Mouse (Mus musculus) heart, embryonic 10.5 days (tissue): Measurements from ENCODE around the gene Sit1. TPM values are rescaled to one million over a fixed set of nuclear protein-coding genes. Genes with fewer than 3 reads are reported as not detected.

ENCODE experiments used
- DNase-seq: peaks from one replicate; pipeline ENCODE4 v3.0.0-alpha.2; 2017; ENCODE audit warnings: low spot score
- H3K27ac ChIP-seq: fragments of 300-500 bp; sonication (generic); 2 replicates; pipeline ENCODE4 v1.5.1; 2016; ENCODE audit warnings: mild to moderate bottlenecking
- H3K27me3 ChIP-seq: fragments of 300-500 bp; sonication (generic); 2 replicates; pipeline ENCODE4 v1.6.1; 2016; ENCODE audit warnings: mild to moderate bottlenecking; ENCODE audit not compliant: poor library complexity, insufficient read depth, severe bottlenecking
- H3K36me3 ChIP-seq: fragments of 300-500 bp; sonication (generic); 2 replicates; pipeline ENCODE4 v1.6.1; 2016; ENCODE audit warnings: mild to moderate bottlenecking, moderate library complexity
- H3K4me1 ChIP-seq: fragments of 300-500 bp; sonication (generic); 2 replicates; pipeline ENCODE4 v1.6.1; 2016; ENCODE audit warnings: mild to moderate bottlenecking
- H3K4me3 ChIP-seq: fragments of 300-500 bp; sonication (generic); 2 replicates; pipeline ENCODE4 v1.5.1; 2016; ENCODE audit warnings: mild to moderate bottlenecking, moderate library complexity
- H3K9me3 ChIP-seq: fragments of 300-500 bp; sonication (generic); 2 replicates; pipeline ENCODE4 v1.6.1; 2016; ENCODE audit warnings: mild to moderate bottlenecking, moderate library complexity
- WGBS: fragments of 180-500 bp; shearing (Covaris S2); methylation state at CpG from one replicate; pipeline ENCODE4 v1.1.7; 2016; 5-methylcytosine and 5-hydroxymethylcytosine counted together
- polyA plus RNA-seq: library from polyadenylated mRNA; unstranded; fragments of >200 nt; fragmentation: Nextera tagmentation; extraction: Ambion mirVana; gene quantifications from 2 replicates; pipeline ENCODE4 v1.2.1, GENCODE M21; 2016

Gene Sit1
- polyA plus RNA-seq, 1 experiment from 2014 or later = not detected

DNA sequence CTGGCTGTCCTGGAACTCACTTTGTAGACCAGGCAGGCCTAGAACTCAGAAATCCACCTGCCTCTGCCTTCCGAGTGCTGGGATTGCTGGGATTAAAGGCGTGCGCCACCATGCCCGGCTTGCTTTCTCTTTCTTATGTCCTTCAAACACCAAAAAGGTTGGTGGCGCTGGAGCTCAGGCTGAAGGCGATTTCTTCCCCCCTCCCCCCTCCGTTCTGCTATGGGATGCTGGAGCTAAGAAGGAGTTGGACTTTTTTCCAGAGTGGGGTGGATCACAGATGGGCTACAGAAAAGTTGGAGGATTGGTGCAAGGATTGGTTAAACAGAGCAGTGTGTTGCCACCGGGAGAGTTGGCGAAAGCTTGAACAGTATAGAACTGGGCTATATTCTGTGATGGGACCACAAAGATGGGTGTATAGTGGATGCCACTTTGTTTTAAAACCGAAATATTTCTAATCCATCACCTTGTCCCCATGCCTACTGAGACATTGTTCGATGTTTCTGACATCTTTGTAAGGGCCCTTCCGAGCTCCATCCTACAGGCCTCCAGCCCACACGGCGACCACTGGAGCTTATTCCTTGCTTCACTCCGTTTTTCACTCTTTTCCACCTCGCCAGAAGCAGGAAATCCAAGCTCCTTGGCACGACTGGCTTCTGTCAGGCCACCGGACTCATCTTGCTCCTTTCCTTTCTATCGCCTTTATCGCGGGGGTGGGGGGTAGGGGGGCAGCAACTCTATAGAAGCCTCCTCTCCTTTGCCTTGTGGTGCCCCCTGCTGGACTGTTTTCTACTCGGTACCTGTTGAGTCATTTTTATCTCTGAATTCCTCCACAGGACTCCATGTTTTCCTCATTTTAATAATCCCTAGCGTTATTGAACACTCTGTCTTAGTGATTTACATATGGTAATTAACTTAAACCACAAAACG is 4.4 kb downstream of the Sit1 start:
- Histone ChIP-seq H3K27ac (peak overlapping the region; percentile 59; the same call in 1 of the 2 replicates), H3K4me1 (peaks cover 26% of the 10 kb centered on the region), H3K4me3 (peak overlapping the region; percentile 33; the same call in 1 of the 2 replicates), H3K27me3 (peaks cover 18% of the 10 kb centered on the region), H3K9me3 (no peaks in the 10 kb centered on the region), H3K36me3 (no peaks in the 10 kb centered on the region)
- WGBS = 44% methylated on average over 24 of the region's 24 CpGs
- peak; percentile 84 for DNase-seq

DNA sequence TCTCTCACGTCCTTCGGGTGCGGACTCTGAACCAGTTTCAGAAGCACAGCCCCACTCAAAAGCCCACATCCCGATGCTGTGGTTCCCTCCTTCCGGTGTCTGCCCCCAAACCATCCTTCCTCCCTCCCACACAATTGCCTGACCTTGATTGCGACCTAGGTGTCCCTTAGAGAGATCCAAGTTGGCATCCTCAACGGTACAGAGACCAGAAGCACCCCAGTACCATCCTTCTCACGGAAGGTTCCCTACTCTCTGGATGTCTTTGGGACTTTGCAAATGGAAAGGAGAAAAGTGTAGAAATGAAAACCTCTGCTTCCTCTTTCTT is 5.0 kb downstream of the Sit1 start:
- peak overlapping the region; percentile 86 for H3K27ac ChIP-seq
- DNase-seq = no peak
- H3K27me3 ChIP-seq = peaks cover 15% of the 10 kb centered on the region
- H3K36me3 ChIP-seq = no peaks in the 10 kb centered on the region
- H3K4me3 ChIP-seq = peak overlapping the region; percentile 50
- H3K9me3 ChIP-seq = no peaks in the 10 kb centered on the region
- 45% methylated on average over 8 of the region's 8 CpGs for WGBS
- H3K4me1 ChIP-seq = peaks cover 22% of the 10 kb centered on the region

DNA sequence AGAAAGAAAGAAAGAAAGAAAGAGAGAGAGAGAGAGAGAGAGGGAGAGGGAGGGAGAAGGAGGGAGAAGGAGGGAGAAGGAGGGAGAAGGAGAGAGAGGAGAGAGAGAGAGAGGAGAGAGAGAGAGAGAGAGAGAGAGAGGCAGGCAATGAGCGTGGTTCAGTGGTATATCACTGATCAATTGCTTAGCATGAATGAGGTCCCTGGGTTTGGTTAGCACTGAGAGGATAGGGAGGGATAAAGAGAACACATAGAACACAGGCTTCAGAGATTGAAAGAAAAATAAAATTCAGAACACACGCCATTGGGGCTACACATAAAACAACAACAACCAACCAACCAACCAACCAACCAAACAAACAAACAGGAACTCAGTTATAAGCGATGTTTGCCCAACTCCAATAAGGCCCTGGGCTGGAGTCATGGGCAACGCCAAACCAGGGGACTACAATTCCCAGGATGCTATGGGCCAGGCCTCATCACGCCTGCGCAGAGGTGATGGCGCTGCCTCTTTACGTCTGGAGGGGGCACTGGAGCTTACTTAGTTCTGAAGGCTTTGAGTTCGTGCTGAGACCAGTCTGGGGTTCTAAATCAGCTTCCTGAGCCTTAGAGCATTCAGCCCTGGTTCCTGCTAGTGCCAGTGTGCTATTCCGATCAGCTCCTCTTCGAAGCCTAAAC is 5.5 kb downstream of the Sit1 start:
- Histone ChIP-seq H3K36me3 (no peaks in the 10 kb centered on the region), H3K4me1 (peaks cover 17% of the 10 kb centered on the region), H3K9me3 (no peaks in the 10 kb centered on the region), H3K27me3 (peaks cover 10% of the 10 kb centered on the region), H3K27ac (peak overlapping the region; percentile 86), H3K4me3 (peak overlapping the region; percentile 50)
- 13% methylated on average over 11 of the region's 11 CpGs for WGBS
- DNase-seq = peak; percentile 94

DNA sequence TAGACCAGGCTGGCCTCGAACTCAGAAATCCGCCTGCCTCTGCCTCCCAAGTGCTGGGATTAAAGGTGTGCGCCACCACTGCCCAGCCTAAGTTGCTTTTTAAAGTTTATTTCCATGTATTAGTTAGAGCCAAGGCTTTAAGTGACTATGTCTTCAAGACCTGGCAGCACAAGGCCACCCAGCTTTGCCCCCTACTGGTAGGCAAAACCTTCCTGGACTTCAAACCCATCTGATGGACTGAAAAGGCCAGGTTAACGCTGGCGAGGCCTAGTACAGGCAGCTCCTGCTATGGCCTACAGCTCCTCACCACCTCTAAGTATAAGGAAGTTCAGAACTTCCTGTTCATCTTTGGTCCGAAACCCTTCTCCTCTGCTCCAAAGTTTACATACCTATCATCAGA is 6.9 kb downstream of the Sit1 start:
- no peaks in the 10 kb centered on the region for H3K27me3 ChIP-seq
- DNase-seq = no peak
- no peak overlapping the region for H3K27ac ChIP-seq
- H3K4me3 ChIP-seq = no peak overlapping the region
- no peaks in the 10 kb centered on the region for H3K36me3 ChIP-seq
- H3K4me1 ChIP-seq = peaks cover 12% of the 10 kb centered on the region; the same call in 1 of the 2 replicates
- no peaks in the 10 kb centered on the region for H3K9me3 ChIP-seq
- WGBS = 83% methylated on average over 6 of the region's 6 CpGs

DNA sequence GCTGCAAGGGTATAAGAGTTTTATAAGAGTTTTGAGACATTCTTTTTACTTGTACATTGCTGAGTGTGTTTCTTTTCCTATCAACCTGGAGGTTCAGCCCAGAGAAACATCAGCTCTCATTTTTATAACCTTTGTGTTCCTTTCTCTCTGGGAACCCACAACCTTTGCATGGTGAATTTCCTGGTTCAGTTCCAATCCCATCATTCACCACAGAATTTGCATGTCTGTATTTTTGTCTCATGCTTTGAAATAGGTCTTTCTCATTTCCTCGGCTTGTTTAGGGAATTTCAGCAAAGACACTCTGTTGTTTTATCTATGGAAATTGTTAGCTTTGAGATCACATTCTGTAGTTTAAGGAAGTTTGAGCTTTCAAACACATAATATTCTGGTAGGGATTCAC is 9.9 kb downstream of the Sit1 start:
- H3K27ac ChIP-seq = no peak overlapping the region

DNA sequence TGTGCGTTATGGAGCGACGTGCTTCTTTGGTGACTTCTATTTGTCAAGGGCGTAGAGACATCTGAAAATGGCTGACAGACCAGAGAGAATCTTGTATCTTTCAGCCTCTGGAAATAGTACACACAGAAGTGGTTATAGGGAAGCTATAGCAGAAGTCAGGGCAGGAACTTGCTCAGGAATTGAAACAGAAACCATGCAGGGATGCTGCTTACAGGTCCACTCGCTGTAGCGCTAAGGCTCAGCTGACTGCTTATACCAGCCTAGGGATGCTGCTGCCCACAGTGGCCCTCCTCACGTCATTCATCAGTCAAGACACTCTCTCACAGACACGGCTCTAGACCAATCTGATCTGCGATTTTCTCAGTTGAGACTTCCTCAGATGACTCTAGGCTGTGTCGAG is 13.2 kb downstream of the Sit1 start:
- WGBS = 90% methylated on average over 10 of the region's 10 CpGs
- no peaks in the 10 kb centered on the region for H3K4me1 ChIP-seq
- no peak for DNase-seq
- no peak overlapping the region for H3K27ac ChIP-seq
- no peak overlapping the region for H3K4me3 ChIP-seq
- H3K36me3 ChIP-seq = no peaks in the 10 kb centered on the region
- no peaks in the 10 kb centered on the region for H3K27me3 ChIP-seq
- H3K9me3 ChIP-seq = no peaks in the 10 kb centered on the region

More for the DNA sequence above, 9.9 kb downstream of the Sit1 start:
- no peaks in the 10 kb centered on the region for H3K36me3 ChIP-seq
- H3K4me3 ChIP-seq = no peak overlapping the region
- H3K4me1 ChIP-seq = 0 out of 2 replicates have a peak, but pooled peaks cover 4% of the 10 kb centered on the region
- no peaks in the 10 kb centered on the region for H3K27me3 ChIP-seq
- WGBS = 65% methylated on average over 1 of the region's 1 CpGs
- H3K9me3 ChIP-seq = no peaks in the 10 kb centered on the region
- DNase-seq = no peak

DNA sequence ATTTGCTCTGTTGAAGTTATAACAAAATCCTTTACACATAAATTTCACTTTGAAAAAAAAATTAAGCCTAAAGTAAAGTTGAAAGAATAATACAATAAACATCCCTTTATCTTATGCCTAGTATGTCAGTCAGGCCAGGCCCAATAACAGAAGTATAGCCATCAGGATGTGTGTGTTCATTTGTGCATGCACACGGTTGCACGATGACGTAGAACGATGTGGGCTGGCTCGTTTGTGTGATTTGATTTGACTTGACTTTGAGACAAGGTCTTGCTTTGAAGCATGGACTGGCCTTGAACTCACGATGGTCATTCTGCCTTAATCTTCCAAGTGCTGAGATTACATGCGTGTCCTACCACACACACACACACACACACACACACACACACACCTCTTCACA is 16.7 kb downstream of the Sit1 start:
- no peaks in the 10 kb centered on the region for H3K9me3 ChIP-seq
- DNase-seq = no peak
- no peak overlapping the region for H3K27ac ChIP-seq
- H3K27me3 ChIP-seq = no peaks in the 10 kb centered on the region
- no peaks in the 10 kb centered on the region for H3K36me3 ChIP-seq
- H3K4me3 ChIP-seq = no peak overlapping the region
- 85% methylated on average over 7 of the region's 7 CpGs for WGBS
- H3K4me1 ChIP-seq = no peaks in the 10 kb centered on the region

DNA sequence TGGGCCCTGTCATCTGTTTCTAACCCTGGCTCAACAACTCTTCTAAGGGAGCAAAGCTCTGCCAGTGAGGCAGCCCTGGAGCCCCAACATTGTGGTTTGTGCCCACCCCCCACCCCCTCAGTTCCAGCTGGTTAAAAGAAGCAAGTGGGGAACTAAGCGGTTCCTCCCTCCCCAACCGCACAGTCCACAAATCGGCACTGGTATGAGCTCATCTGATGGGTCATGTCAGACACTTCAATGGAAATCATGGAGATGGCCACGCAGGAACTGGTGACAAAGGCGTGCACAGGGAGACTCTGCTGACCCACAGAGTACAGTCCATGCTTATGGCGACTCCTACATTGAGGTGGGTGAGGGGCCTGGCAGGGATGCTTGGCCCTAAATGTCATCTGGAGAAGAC is 17.6 kb downstream of the Sit1 start:
- 84% methylated on average over 6 of the region's 6 CpGs for WGBS
- H3K27me3 ChIP-seq = no peaks in the 10 kb centered on the region

DNA sequence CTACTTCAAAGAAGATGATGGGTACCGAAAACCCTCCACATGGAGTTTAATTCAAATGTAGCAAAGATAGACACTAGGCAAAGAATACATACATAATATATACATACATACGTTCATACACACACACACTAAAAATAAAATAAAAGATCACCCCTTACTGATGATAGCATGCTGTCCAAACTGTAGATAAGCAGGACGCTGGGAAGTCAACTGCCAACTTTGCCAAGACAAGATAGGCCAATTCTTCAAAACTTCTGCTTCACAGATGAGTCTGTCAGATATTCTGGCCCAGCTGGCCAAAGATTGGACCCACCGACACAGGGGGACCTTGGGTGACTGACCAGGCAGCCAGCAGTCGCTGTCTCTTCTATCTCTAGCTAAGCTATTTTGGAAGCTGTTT is 20.4 kb downstream of the Sit1 start:
- H3K9me3 ChIP-seq = no peaks in the 10 kb centered on the region
- H3K27ac ChIP-seq = no peak overlapping the region
- H3K36me3 ChIP-seq = no peaks in the 10 kb centered on the region
- no peak overlapping the region for H3K4me3 ChIP-seq
- peaks cover 1% of the 10 kb centered on the region; the same call in 1 of the 2 replicates for H3K27me3 ChIP-seq
- 90% methylated on average over 5 of the region's 5 CpGs for WGBS
- DNase-seq = no peak
- no peaks in the 10 kb centered on the region for H3K4me1 ChIP-seq

More for the DNA sequence above, 17.6 kb downstream of the Sit1 start:
- Histone ChIP-seq H3K4me1 (no peaks in the 10 kb centered on the region), H3K36me3 (no peaks in the 10 kb centered on the region), H3K4me3 (no peak overlapping the region), H3K9me3 (no peaks in the 10 kb centered on the region), H3K27ac (no peak overlapping the region)
- DNase-seq = no peak

DNA sequence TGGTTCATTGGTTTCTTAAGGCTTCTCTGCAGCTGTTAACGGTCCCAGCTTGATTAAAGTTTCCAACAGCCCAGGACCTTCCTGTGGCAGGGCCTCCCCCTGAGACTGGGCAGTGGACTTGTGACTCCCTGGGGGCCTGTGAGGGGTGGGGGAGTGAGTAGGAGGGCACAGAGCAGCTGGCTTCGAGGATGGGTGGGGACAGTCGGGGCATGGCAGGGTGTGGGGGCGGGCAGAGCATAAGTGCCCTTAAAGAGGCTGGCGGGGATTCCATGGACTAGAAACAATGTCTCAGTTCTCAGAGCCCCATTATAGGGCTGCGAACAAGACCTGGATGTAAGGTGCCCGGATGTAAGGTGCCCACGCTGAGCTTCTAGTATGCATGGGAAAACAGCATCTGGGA is 26.4 kb downstream of the Sit1 start:
- no peak for DNase-seq
- Histone ChIP-seq H3K4me3 (no peak overlapping the region), H3K4me1 (peaks cover 30% of the 10 kb centered on the region), H3K27me3 (peaks cover 49% of the 10 kb centered on the region), H3K36me3 (no peaks in the 10 kb centered on the region), H3K27ac (0 out of 2 replicates have a peak overlapping the region, but pooled peaks have one; percentile 36), H3K9me3 (no peaks in the 10 kb centered on the region)
- WGBS = 9% methylated on average over 8 of the region's 8 CpGs

DNA sequence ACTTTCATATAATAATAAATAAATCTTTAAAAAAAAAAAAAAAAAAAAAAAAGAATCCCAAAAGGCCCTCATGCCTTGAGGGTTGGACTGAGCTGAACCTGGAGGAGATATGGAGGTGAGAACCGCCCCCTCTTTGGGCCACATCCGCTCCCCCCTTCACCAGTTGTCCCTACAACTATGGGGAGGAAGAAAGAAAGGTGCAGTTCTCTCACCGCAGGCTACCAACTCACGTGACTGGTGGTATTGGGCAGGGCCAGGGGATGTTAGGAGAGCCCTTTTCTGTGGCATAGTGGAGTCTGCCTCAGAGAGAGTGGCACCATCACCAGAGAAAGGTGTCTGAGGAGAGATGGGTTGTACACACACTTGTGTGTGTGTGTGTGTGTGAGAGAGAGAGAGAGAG is 27.1 kb downstream of the Sit1 start:
- Histone ChIP-seq H3K27me3 (peaks cover 55% of the 10 kb centered on the region), H3K4me3 (no peak overlapping the region), H3K27ac (no peak overlapping the region), H3K4me1 (peaks cover 31% of the 10 kb centered on the region), H3K36me3 (no peaks in the 10 kb centered on the region), H3K9me3 (no peaks in the 10 kb centered on the region)
- WGBS = 16% methylated on average over 4 of the region's 4 CpGs
- DNase-seq = no peak

DNA sequence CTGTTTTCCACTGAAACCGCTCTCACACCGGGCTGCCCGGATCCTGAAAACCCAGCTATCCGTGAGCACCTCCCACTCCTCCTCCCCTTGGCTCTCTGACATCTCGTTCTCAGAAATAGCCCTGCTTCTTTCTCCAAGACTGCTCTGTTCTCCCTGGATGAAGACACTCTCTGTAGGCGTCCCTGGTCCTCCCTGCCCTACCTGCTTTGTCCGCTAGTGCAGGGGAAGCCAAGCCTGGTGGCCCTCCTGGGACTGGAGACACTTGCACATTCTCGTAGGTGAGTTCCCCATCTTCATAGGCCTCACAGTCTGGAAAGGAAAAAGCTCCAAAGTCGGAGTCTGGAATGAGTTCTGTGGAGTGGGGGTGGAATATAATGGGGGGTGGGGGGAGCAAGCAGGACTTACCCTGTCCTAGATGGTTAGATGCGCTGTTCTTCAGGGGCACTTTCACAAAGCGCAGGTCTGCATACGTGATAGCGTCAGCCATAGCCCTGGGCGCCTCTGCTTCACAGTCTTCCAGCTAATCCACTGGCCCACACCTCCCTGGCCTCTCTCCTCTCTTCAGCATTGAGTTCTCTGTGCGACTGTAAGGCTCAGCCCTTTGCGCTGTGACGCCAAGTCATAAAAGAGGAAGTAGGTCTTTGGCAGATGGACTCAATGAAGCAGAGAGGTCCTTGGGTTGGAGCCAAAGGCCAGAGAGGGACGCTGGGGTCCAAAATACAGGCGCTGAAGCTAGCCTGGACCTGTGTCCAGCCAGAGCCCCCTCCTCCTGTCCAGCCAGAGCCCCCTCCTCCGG is 29.3 kb downstream of the Sit1 start, which contains the start of gene Cd72:
TSS of gene Cd72 (minus strand) at position 588 of the 796 bp plus-strand sequence.
- Histone ChIP-seq H3K27ac (no peak within 1 kb of the TSS; the same call in 1 of the 2 replicates), H3K27me3 (peaks cover 61% of the 10 kb centered on the region), H3K4me3 (peak within 1 kb of the TSS; percentile 56), H3K9me3 (no peaks in the 10 kb centered on the region), H3K4me1 (peaks cover 31% of the 10 kb centered on the region), H3K36me3 (no peaks in the 10 kb centered on the region)
- WGBS = 26% methylated on average over 20 of the region's 20 CpGs
- DNase-seq = no peak
